ENCODE assay signal across 9 mouse cellular contexts in genomic region chr13:76579414-76579813, GRCm38 (mm10).
DNase-seq lines count a peak whose midpoint lies in the region; ATAC-seq and TF ChIP-seq lines count a peak whose summit lies in the region.
"Had no signal": no experiment of that assay in that cellular context is flagged by ENCODE, and none has a peak within 500 bp of the region (broad histone marks: within the 10 kb centered on the region; RNA-seq: fewer than 3 reads in every experiment).

No protein-coding gene starts in this region.

- no peak overlapping the region for H3K27ac ChIP-seq in kidney, adult 2 months (ENCODE audit: insufficient read depth, low read depth, low read length)
- H3K27ac ChIP-seq in CH12.LX (ENCODE audit: insufficient read depth, low read depth) = peak overlapping the region; percentile 53; the same call in 1 of the 2 replicates
- H3K27ac ChIP-seq in liver, embryonic 16.5 days (ENCODE audit: low read length) = no peak overlapping the region
- no peak overlapping the region for H3K27ac ChIP-seq in midbrain, embryonic 13.5 days
- H3K27ac ChIP-seq: heart, embryonic 13.5 days had no signal

- DNase-seq in kidney, adult 2 months = peak; percentile 4
- no peak for DNase-seq in kidney, postnatal 14 days
- peak; percentile 88 for DNase-seq in CH12.LX (ENCODE audit: extremely low read depth)
- peak; percentile 11 to 42 for DNase-seq in spleen, postnatal 10 days (ENCODE audit: low spot score in 2 of 2)
- no peak for DNase-seq in kidney, adult 11 months

- WGBS in kidney, adult 2 months = 30% methylated on average over 5 of the region's 5 CpGs
- WGBS in liver, embryonic 16.5 days (ENCODE audit: insufficient replicate concordance) = 7% methylated on average over 5 of the region's 5 CpGs
- 45% methylated on average over 5 of the region's 5 CpGs for WGBS in midbrain, embryonic 13.5 days

- TF ChIP-seq CTCF in kidney, adult 2 months (conservative IDR thresholded peaks at IDR 0.05; ENCODE audit: insufficient read depth, insufficient read length, low read depth, low read length) = no peak
- peak in 1 of 2 experiments; percentile 63; a peak in 2 of 4 replicates for TF ChIP-seq CTCF in CH12.LX (conservative IDR thresholded peaks at IDR 0.05 in 1 of 2, IDR thresholded peaks at IDR 0.05 in 1 of 2; ENCODE audit: low read depth in 2 of 2, low read length in 2 of 2)

- no peaks in the 10 kb centered on the region for H3K9me3 ChIP-seq in CH12.LX (replicated peaks; ENCODE audit: low read length)
- H3K9me3 ChIP-seq in liver, embryonic 16.5 days (replicated peaks; ENCODE audit: control insufficient read depth, low read length) = no peaks in the 10 kb centered on the region
- H3K9me3 ChIP-seq in midbrain, embryonic 13.5 days = no peaks in the 10 kb centered on the region
- H3K9me3 ChIP-seq: heart, embryonic 13.5 days had no signal

- dilution Hi-C loops in CH12.LX (cut with MboI; ENCODE audit: extremely low pct_ligation_motif_present, extremely low pct_unique_long_range_greater_than_20kb, low sequenced_read_pairs) = no loop called here

- peak; percentile 100 for ATAC-seq in granulocyte monocyte progenitor cell, adult 5-6 weeks (replicated peaks; ENCODE audit: poor library complexity, severe bottlenecking)
- peak; percentile 62 for ATAC-seq in liver, embryonic 16.5 days (ENCODE audit: low read depth)
- no peak for ATAC-seq in midbrain, embryonic 13.5 days

- peak; percentile 53 for TF ChIP-seq RAD21 in CH12.LX (IDR thresholded peaks at IDR 0.05; ENCODE audit: low read depth, low read length)

- peak overlapping the region; percentile 50; the same call in 1 of the 2 replicates for H3K9ac ChIP-seq in CH12.LX (ENCODE audit: insufficient read depth, low read depth)
- no peak overlapping the region for H3K9ac ChIP-seq in liver, embryonic 16.5 days (ENCODE audit: low read depth, low read length)
- no peak overlapping the region for H3K9ac ChIP-seq in midbrain, embryonic 13.5 days (replicated peaks)
- H3K9ac ChIP-seq: heart, embryonic 13.5 days had no signal

- TF ChIP-seq EP300 in CH12.LX (IDR thresholded peaks at IDR 0.05; ENCODE audit: low read length) = no peak

- H3K4me3 ChIP-seq in kidney, adult 2 months (ENCODE audit: insufficient read depth, low read depth, low read length) = no peak overlapping the region
- peak overlapping the region; percentile 27 to 65 (median 41) for H3K4me3 ChIP-seq in CH12.LX (replicated peaks in 1 of 3; ENCODE audit: low read depth in 2 of 3, low read length in 2 of 3, poor library complexity in 1 of 3)
- H3K4me3 ChIP-seq in liver, embryonic 16.5 days (ENCODE audit: low read depth, low read length) = peak overlapping the region; percentile 15; the same call in 1 of the 2 replicates
- H3K4me3 ChIP-seq in midbrain, embryonic 13.5 days (replicated peaks) = no peak overlapping the region
- H3K4me3 ChIP-seq: heart, embryonic 13.5 days had no signal

- no peaks in the 10 kb centered on the region for H3K36me3 ChIP-seq in kidney, adult 2 months (ENCODE audit: control insufficient read depth, insufficient read depth, low read length)
- no peaks in the 10 kb centered on the region for H3K36me3 ChIP-seq in CH12.LX (replicated peaks in 1 of 2; ENCODE audit: control insufficient read depth in 1 of 2, insufficient read depth in 1 of 2, low read length in 1 of 2)
- no peaks in the 10 kb centered on the region for H3K36me3 ChIP-seq in liver, embryonic 16.5 days (ENCODE audit: control insufficient read depth, insufficient read depth)
- no peaks in the 10 kb centered on the region for H3K36me3 ChIP-seq in midbrain, embryonic 13.5 days
- H3K36me3 ChIP-seq: heart, embryonic 13.5 days had no signal

- H3K4me1 ChIP-seq in kidney, adult 2 months (ENCODE audit: control insufficient read depth, insufficient read depth, low read length) = no peaks in the 10 kb centered on the region
- no peaks in the 10 kb centered on the region for H3K4me1 ChIP-seq in CH12.LX (ENCODE audit: control insufficient read depth in 1 of 2, insufficient read depth in 2 of 2)
- H3K4me1 ChIP-seq in liver, embryonic 16.5 days (ENCODE audit: control insufficient read depth, low read depth, low read length) = no peaks in the 10 kb centered on the region
- H3K4me1 ChIP-seq in midbrain, embryonic 13.5 days (replicated peaks) = no peaks in the 10 kb centered on the region
- H3K4me1 ChIP-seq: heart, embryonic 13.5 days had no signal

- in situ Hi-C loops in CH12.LX (cut with MboI; ENCODE audit: low pct_ligation_motif_present, low pct_unique_long_range_greater_than_20kb, low sequenced_read_pairs) = no loop called here

- H3K79me2 ChIP-seq in CH12.LX (replicated peaks; ENCODE audit: control insufficient read depth, extremely low read depth, insufficient read depth, poor library complexity, severe bottlenecking) = no peaks in the 10 kb centered on the region

- no peak for TF ChIP-seq POLR2A in kidney, adult 2 months (IDR thresholded peaks at IDR 0.05; ENCODE audit: low read depth, low read length)
- TF ChIP-seq POLR2A in CH12.LX (IDR thresholded peaks at IDR 0.05; ENCODE audit: low read depth, low read length) = peak; percentile 61

- H3K4me2 ChIP-seq in CH12.LX (ENCODE audit: insufficient read depth, low read depth, poor library complexity, severe bottlenecking) = peak overlapping the region; percentile 16; the same call in 1 of the 2 replicates
- H3K4me2 ChIP-seq in liver, embryonic 16.5 days (ENCODE audit: low read depth, low read length) = no peak overlapping the region
- no peak overlapping the region for H3K4me2 ChIP-seq in midbrain, embryonic 13.5 days (replicated peaks)
- H3K4me2 ChIP-seq: heart, embryonic 13.5 days had no signal

- no peaks in the 10 kb centered on the region for H3K27me3 ChIP-seq in kidney, adult 2 months (replicated peaks; ENCODE audit: control insufficient read depth, insufficient read depth, low read length)
- H3K27me3 ChIP-seq in CH12.LX (replicated peaks) = no peaks in the 10 kb centered on the region
- H3K27me3 ChIP-seq in liver, embryonic 16.5 days (ENCODE audit: control insufficient read depth, insufficient read depth, low read depth, low read length) = no peaks in the 10 kb centered on the region
- H3K27me3 ChIP-seq in midbrain, embryonic 13.5 days = no peaks in the 10 kb centered on the region
- H3K27me3 ChIP-seq: heart, embryonic 13.5 days had no signal

TF ChIP-seq in CH12.LX, 34 proteins besides CTCF, POLR2A, EP300 and RAD21:
- TF ChIP-seq ETS1 (conservative IDR thresholded peaks at IDR 0.05; ENCODE audit: low read depth, low read length) (no peak), E2F4 (IDR thresholded peaks at IDR 0.05; ENCODE audit: insufficient replicate concordance, low read depth, low read length) (no peak), HCFC1 (IDR thresholded peaks at IDR 0.05; ENCODE audit: low read depth, low read length) (no peak), ZMIZ1 (IDR thresholded peaks at IDR 0.05; ENCODE audit: low read depth, low read length) (no peak), IRF4 (IDR thresholded peaks at IDR 0.05; ENCODE audit: low read depth, low read length) (peak; percentile 39; the same call in 1 of the 2 replicates), NELFE (IDR thresholded peaks at IDR 0.05; ENCODE audit: low read depth, low read length) (peak; percentile 60), KAT2A (IDR thresholded peaks at IDR 0.05; ENCODE audit: insufficient replicate concordance, low read length) (no peak), MAX (IDR thresholded peaks at IDR 0.05; ENCODE audit: low read length) (no peak), MEF2A (IDR thresholded peaks at IDR 0.05; ENCODE audit: borderline replicate concordance, low read depth, low read length) (no peak), NRF1 (IDR thresholded peaks at IDR 0.05; ENCODE audit: low read depth, low read length) (no peak), MAFK (IDR thresholded peaks at IDR 0.05; ENCODE audit: insufficient replicate concordance, low read length) (no peak), ZC3H11A (IDR thresholded peaks at IDR 0.05; ENCODE audit: low read depth, low read length) (no peak), CHD2 (IDR thresholded peaks at IDR 0.05; ENCODE audit: low read length) (no peak), CHD1 (IDR thresholded peaks at IDR 0.05; ENCODE audit: low read depth, low read length) (no peak), GABPA (IDR thresholded peaks at IDR 0.05; ENCODE audit: insufficient replicate concordance, low read depth, low read length) (no peak), SIN3A (IDR thresholded peaks at IDR 0.05; ENCODE audit: low read length) (no peak), POLR2AphosphoS2 (IDR thresholded peaks at IDR 0.05; ENCODE audit: low read depth, low read length) (no peak), UBTF (IDR thresholded peaks at IDR 0.05; ENCODE audit: low read depth, low read length) (no peak), TBP (conservative IDR thresholded peaks at IDR 0.05; ENCODE audit: low read depth, low read length) (peak; percentile 95), ZNF384 (IDR thresholded peaks at IDR 0.05; ENCODE audit: low read depth, low read length) (no peak), MXI1 (IDR thresholded peaks at IDR 0.05; ENCODE audit: low read depth, low read length) (no peak), USF1 (IDR thresholded peaks at IDR 0.05; ENCODE audit: low read depth, low read length) (no peak), TCF12 (IDR thresholded peaks at IDR 0.05; ENCODE audit: low read depth, low read length) (peak; percentile 58), BHLHE40 (IDR thresholded peaks at IDR 0.05; ENCODE audit: low read depth, low read length) (no peak), SMC3 (IDR thresholded peaks at IDR 0.05; ENCODE audit: low read depth, low read length) (peak; percentile 43), MYC (IDR thresholded peaks at IDR 0.05; ENCODE audit: low read depth, low read length) (no peak), JUND (conservative IDR thresholded peaks at IDR 0.05; ENCODE audit: low read depth, low read length) (peak; percentile 73)

Comparison
In these comparisons a context has a peak if more than half of its experiments do, and no peak if none do; other contexts are left out.
1. DNase-seq: peak in kidney, adult 2 months (single experiment), CH12.LX (single experiment) and spleen, postnatal 10 days (2 of 2); none in kidney, postnatal 14 days (single experiment) and kidney, adult 11 months (single experiment).
2. H3K4me3 ChIP-seq: peak in CH12.LX (3 of 3) and liver, embryonic 16.5 days (single experiment); none in kidney, adult 2 months (single experiment) and midbrain, embryonic 13.5 days (single experiment).